Mouse (Mus musculus) cortical plate, adult 2 months (tissue): ENCODE results near the gene Kansl1.

Experiments
- CTCF ChIP-seq: fragments of 200-500 bp; IDR thresholded peaks from 2 replicates; pipeline ENCODE4 v1.5.1; 2011; ENCODE audit warnings: mild to moderate bottlenecking, control low read depth, low read length; ENCODE audit not compliant: insufficient read depth; ENCODE audit errors: extremely low read depth
- POLR2A ChIP-seq: fragments of 200-500 bp; IDR thresholded peaks from 2 replicates; pipeline ENCODE4 v1.6.1; 2011; ENCODE audit warnings: mild to moderate bottlenecking, low read length, control low read depth; ENCODE audit not compliant: insufficient read depth; ENCODE audit errors: extremely low read depth

DNA sequence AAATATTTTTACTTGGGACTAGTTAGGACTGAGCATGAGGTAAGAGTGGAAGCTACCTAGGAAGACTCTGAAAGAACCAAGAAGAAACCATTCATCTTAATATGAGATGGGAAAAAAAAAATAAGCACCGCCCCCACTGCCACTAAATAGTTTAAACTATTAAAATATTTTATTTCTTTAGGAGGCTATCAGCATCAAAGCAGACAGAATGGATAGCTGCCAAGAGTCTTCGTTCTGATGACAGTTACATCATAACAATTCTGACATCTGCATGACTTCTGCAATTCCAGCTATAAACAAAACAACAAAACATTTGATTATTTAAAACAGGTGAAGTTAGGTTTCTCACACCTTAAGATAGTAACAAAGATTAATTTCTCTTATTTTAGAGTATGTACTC, 23.1 kb downstream of the Kansl1 start:
- no peak for TF ChIP-seq POLR2A
- TF ChIP-seq CTCF = no peak
